Mouse (Mus musculus) monocyte, adult 5-6 weeks (primary cell): ENCODE results near the gene Oxsr1. TPM values are rescaled to one million over a fixed set of nuclear protein-coding genes. Genes with fewer than 3 reads are reported as not detected.
"Not testable (repeated sequence)": the region's sequence is repeated elsewhere in the genome, so short reads cannot be mapped to it uniquely, and the experiment has no call there.

Source experiments
- ATAC-seq: fragments of 153-309, 156-312 bp; replicated peaks from 2 replicates; pipeline ENCODE4 v1.8.0; 2017; ENCODE audit warnings: mild to moderate bottlenecking; ENCODE audit not compliant: low TSS enrichment, insufficient number of reproducible peaks, severe bottlenecking, poor library complexity, low FRiP score
- total RNA-seq: library from RNA; stranded (forward); fragments of 200-1000, 200-491, 200-594 nt; gene quantifications from 3 replicates; pipeline ENCODE4 v1.2.3, GENCODE M21; 2017

The Oxsr1 gene
- total RNA-seq, 1 experiment from 2014 or later, result 42.8 TPM

- no peak for ATAC-seq
Observed at GRCm38 (mm10) chr9:119243981-119244380, 78.2 kb downstream of the Oxsr1 start.

- no peak for ATAC-seq
Observed at GRCm38 (mm10) chr9:119241169-119241865, 80.9 kb downstream of the Oxsr1 start.

GRCm38 (mm10) chr9:119240286-119240997 is 81.8 kb downstream of the Oxsr1 start:
- no peak for ATAC-seq

GRCm38 (mm10) chr9:119239274-119239673 is 83.0 kb downstream of the Oxsr1 start:
- no peak for ATAC-seq

GRCm38 (mm10) chr9:119238796-119239195 is 83.4 kb downstream of the Oxsr1 start:
- ATAC-seq, result no peak

- ATAC-seq, result no peak
Observed at GRCm38 (mm10) chr9:119231552-119231951, 90.7 kb downstream of the Oxsr1 start.

- ATAC-seq, result no peak
Observed at GRCm38 (mm10) chr9:119230829-119231228, 91.4 kb downstream of the Oxsr1 start.

GRCm38 (mm10) chr9:119220249-119220648 is 102.0 kb downstream of the Oxsr1 start:
- ATAC-seq, result no peak

GRCm38 (mm10) chr9:119219667-119220066 is 102.6 kb downstream of the Oxsr1 start:
- ATAC-seq, result no peak

- ATAC-seq, result not testable (repeated sequence)
Observed at GRCm38 (mm10) chr9:119215341-119215740, 106.9 kb downstream of the Oxsr1 start.

- no peak for ATAC-seq
Observed at GRCm38 (mm10) chr9:119214601-119215000, 107.6 kb downstream of the Oxsr1 start.

- ATAC-seq, result no peak
Observed at GRCm38 (mm10) chr9:119212996-119213395, 109.2 kb downstream of the Oxsr1 start.

GRCm38 (mm10) chr9:119208998-119209397 is 113.2 kb downstream of the Oxsr1 start, which contains the start of gene Slc22a13:
Gene Slc22a13, minus strand, starts transcription at chr9:119209098.
- no peak for ATAC-seq

GRCm38 (mm10) chr9:119207113-119207512 is 115.1 kb downstream of the Oxsr1 start:
- no peak for ATAC-seq

GRCm38 (mm10) chr9:119206666-119207065 is 115.6 kb downstream of the Oxsr1 start:
- ATAC-seq, result no peak

GRCm38 (mm10) chr9:119205756-119206155 is 116.5 kb downstream of the Oxsr1 start:
- ATAC-seq, result no peak

- ATAC-seq, result no peak
Observed at GRCm38 (mm10) chr9:119203617-119204016, 118.6 kb downstream of the Oxsr1 start.

- no peak for ATAC-seq
Observed at GRCm38 (mm10) chr9:119201653-119202052, 120.6 kb downstream of the Oxsr1 start.

- ATAC-seq, result no peak
Observed at GRCm38 (mm10) chr9:119199151-119199861, 122.9 kb downstream of the Oxsr1 start.
